Mouse (Mus musculus) adrenal gland, adult 2 months (tissue): ENCODE measurements around the gene Plxnd1. TPM values are rescaled to one million over a fixed set of nuclear protein-coding genes. Genes with fewer than 3 reads are reported as not detected.

ENCODE experiments used
- DNase-seq: peaks from one replicate; pipeline ENCODE4 v3.0.0; 2021
- polyA plus RNA-seq: library from polyadenylated mRNA; depleted of rRNA; stranded (reverse); fragments of >200 nt; gene quantifications from 2 replicates; pipeline ENCODE4 v1.2.3, GENCODE M21; 2012
- total RNA-seq, 2 experiments: library from RNA; stranded (reverse); gene quantifications; 2 replicates each; pipeline ENCODE4 v1.2.3; 2021

Plxnd1 gene
- total and polyA plus RNA-seq, 3 experiments = 168 to 279 (median 181) TPM

DNA sequence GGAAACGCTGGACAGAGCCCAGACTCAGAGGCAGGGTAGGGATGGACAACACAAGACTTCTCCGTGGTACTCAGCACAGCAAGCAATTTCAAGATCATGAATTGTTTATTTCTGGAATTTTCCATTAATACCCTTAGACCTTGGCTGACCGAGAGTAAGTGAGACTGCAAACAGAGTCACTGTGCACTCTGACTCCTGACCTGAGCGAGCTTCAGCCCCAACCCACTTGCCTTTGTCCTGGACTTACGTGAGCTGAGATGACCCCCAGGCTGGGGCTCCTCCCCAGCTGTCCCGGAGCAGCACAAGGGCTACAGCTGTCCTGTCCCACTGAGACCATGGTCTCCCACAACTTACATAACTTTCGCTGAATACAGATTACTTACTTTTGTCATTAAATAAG, 11.9 kb downstream of the Plxnd1 start:
- peak; percentile 57 for DNase-seq

DNA sequence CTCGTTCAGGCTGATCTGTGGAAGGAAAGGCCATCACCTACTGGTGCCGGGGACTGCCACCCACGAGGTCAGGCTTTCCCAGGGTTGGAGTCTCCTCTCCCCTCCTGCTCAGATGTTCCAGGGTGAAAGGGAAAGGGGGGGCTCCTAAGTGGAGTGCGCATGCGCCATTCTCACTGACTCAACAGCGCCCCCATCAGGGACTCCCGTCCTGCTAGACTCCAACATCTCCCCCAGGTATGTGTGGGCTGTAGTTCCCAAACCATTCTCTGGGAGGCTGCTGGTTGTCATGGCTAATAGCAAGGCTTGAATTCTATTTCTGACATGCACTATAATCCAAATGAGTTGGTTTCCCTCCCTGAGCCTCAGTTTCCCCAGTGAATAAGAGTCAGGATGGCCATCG, 16.2 kb downstream of the Plxnd1 start:
- DNase-seq = no peak

DNA sequence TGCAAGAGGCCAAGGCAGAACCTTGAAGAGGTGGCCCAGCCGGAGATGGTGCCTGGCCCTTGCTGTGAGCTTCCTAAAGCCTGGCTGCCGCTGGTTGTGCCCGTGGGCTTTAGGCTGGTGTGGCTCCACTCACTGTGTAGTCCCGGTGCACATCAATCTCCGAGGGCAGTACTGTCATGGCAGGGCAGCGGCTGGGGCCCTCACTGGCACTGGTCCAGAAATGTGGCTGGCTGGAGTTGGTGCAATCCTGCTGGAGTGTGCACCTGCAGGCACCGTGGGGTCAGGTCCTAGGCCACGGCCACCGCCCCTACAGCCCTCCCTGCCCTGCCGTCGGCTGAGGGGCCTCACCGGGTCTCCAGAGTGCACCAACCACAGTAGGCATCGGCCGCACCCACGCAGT, 17.0 kb downstream of the Plxnd1 start:
- DNase-seq = no peak

DNA sequence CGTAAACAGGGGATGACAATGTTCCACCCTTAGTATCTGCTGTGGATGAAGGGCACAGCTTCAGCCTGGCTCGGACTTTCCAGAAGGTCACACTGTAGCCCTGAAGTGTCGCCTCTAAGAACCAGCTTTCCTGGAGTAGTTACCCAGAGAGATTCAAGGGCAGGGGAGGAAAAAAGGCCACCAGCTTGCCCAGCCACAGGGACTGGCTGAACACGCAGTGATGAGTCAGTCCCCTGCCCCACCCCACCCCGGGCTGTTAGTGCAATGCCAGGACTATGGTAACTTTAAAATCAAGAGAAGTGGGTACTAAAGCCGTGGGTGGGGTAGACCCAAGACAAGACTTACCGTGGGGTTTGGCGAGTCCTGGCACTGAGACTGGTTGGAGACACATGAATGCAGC, 19.2 kb downstream of the Plxnd1 start:
- DNase-seq = peak; percentile 88

DNA sequence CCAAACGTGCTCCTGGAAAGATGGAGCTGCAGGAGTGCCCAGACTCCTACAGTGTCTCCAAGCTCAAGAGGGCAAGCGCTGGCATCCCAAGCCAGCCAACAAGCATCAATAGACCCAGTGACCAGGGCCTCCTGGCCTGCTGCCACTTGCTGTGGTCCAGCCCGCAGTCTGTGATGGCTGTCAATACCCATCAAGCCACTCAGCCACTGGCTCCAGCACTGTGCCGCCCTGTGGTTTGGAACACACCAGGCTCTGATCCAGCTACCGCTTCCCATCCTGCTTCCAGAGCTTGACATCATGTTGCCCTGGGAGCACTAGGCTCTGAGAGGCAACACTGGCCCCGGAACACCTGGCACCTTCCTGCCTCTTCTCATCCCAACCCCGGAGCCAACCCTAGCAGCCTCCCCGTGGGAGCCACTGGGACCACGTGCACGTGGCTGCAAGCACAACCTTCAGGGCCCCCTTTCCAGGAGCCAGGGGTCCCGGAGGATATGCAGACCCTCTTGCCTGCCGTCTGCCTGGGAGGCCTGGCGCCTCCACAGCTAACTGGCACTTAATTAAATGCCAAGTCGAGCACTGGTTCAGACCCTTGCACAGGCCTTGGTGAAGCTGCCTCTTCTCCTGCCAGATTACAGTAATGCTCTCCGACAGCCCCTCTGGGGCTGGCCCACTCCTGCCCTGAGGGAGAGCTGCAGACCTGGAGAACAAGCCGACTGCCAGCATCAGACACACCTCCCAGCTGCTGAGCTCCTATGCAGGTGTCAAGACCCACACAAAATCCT, 20.7 kb downstream of the Plxnd1 start:
- no peak for DNase-seq

DNA sequence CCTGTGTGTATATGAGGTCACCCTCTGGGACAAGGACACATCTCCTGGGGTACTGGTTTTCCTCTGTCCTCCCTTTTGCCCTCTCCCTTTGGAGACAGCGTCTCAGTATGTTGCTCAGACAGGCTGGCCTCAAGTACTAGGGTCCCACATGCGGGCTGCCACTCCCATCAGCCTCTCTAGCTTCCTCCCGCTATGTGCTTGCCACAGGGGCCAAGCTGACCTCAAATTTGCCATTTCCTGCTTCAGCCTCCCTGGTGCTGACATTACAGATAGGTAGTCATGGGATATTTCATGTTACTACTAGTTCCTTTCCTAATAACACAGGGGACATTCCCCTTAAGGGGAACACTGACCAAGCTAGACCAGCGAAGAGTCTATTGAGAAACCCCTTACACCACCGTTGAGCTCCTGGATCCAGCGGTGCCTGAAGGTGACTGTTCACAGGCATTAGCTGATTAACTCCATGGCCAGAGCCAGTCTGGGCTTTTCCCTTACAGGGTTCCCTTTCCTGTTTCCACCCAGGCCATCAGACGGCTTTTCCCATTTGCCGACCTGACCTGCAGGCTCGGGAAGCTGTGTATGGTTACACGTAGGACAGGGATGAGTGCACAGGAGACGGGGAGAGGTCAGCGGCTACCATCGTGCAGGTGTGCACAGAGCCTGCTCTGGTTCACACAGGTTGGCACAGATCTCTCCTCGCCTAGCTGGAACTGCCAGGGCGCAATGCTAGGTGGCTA, 21.5 kb downstream of the Plxnd1 start:
- DNase-seq = no peak

DNA sequence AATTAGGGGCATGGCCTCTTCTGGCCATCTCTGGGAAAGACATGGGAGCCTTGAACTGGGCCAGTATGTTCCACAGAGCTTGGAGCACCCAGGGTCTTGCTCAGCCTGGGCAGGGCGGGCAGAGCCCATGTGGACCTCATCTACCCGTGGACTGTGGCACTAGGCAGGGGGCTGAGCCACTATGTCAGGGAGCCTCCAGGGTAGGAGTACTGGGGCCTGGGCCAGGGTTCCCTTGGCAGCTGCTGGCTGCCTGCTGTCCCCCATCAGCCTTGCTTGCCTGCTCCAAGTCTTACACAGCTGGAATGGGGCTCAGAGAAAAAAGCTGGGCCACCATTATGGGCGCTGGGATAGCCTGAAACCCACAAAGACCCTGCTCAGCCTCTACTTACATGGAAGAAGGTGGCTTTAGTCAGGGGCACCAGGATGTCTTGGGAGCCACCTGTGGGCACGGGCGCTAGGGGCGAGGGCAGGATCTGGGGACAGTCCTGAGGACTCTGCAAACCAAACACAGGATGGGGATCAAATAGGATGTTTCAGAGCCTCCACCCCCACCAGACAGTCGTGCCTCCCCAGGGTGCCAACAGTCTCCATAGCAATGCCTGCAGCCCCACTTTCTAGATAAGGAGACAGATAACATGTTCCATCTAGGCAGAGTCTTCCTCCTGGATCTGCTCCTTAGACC, 22.6 kb downstream of the Plxnd1 start:
- DNase-seq = no peak

DNA sequence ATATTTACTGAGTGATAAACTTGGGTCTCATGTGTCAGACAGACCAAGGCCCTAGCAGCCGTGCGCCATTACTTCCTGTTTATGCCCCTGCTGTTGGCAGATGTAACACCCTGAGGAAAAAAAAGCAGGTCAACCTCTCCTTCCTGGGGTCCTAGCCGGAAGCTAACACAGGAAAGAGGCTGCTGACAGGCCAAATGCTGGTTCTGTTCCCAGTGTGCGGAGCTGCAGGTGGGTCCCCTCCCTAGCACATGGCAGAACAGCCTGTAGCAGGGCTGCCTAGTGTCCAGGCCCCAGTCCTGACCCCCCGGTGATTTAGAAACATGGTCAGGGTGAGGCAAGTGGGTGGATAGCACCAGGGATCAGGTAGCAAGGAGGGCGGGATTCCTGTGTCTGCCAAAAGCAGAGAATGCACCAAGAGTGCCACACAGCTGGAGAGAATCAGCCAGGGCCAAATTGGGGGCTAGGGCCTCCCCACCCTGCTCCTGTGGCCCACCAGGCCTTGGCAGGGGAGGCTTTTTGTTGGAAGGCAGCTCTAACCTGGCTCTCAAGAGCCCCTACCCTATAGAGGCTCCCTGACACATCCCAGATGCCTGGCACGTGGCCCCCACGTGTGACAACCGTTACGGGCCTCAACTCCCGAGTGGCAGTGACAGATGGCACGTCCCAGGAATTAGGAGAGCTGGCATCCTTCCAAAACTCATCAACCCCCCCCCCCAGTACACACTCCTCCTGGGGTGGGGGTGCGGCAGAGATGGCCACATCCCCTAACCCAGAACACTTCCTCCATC, 23.3 kb downstream of the Plxnd1 start:
- no peak for DNase-seq

DNA sequence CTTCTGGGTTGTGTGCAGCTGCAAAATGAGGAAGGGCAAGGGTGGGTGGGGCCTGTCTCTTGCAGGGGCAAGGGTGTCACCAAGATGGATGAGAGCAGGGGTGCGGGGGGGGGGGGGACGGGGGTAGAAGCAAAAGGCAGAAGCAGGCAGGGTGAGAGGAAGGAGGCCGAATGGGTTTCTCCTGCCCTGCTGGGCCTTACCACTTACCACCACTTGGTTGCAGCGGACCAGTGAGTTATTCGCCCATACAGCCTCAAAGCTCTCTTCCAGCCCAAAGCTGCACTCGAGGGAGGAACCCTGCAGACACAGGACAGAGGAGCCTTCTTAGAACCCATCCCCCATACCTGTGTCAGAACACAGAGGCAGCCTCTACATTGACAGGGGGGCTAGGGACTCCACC, 24.9 kb downstream of the Plxnd1 start:
- DNase-seq = no peak

DNA sequence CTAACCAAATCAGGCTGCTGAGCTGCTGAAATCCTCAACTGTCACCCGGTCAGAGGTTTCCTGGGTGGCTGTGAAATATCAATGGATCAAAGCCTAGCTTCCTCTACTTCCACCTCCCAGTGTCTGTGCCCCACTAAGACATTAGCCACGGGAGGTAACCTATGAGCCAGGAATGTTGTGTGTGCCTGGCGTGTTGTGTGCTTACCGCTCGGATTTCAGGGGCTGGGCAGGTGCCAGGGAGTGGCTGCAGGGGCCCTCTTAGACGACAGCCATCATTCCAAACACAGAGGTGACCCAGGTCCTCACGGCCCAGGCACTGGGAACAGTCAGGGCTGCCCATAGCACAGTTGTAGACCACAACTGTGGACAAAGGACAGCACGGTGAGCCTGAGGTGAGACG, 25.7 kb downstream of the Plxnd1 start:
- DNase-seq = no peak

DNA sequence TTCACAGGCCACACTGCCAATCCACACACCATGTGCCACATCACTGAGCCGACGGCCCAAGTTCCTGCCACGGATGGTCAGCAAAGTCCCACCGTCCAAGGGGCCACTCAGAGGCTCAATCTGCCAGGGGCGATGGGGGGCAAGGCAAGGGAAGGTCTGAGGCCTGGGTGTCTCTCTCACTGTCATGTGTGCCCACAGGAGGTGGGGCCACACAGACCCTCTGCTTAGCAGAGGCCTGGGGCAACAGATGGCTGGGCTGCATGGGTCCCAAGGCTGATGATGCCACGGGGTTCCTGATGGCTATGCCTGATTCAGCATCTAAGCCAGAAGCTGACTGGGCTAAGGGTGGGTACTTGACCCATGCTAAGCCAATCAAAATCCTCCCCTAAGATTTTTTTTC, 26.1 kb downstream of the Plxnd1 start:
- no peak for DNase-seq

DNA sequence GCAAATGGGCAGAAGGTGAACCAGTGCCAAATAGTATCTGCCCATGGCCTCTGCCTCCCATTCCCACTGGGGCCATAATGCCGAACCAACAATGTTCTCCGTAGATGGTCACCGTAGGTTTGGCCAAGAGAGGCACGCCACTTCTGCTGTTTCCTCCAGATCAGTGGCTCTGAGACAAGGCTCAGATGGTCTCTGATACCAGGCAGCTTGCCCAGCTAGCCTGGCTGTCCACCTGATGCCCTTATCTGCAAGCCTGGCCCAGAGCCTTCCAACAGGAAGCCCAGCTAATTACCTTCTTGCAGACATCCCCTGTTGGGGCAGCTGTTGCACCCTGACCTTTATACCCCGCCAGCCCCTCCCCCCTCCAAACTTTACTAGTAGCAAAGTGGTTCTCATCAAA, 26.7 kb downstream of the Plxnd1 start:
- DNase-seq = no peak

DNA sequence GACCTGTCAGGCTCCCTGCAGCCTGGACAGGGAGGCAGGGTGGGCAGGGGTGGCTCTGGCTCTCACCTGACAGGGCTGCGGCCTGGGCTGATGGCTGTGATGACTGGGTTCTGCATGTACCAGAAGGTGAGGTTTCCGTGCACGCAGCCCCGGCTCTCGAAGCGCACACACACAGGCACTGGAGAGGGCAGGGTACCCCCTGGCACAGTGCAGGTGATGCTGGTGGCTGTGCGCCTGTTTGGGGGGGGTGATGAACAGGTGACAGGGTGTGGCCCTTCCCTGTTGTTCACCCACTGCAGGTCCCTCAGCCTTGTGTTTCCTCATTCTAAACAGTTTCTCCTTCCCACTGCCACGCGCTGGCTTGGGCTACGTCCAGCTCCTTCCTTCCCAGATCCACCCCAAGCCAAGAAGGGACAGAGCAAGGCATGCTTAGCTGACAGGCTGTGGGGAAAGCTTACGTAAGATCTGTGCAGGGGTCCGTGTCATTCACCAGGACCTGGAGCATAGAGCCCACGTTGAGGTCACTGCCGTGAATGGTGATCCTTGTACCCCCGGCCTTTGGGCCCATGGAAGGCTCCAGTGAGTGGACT, 27.4 kb downstream of the Plxnd1 start:
- DNase-seq = no peak

DNA sequence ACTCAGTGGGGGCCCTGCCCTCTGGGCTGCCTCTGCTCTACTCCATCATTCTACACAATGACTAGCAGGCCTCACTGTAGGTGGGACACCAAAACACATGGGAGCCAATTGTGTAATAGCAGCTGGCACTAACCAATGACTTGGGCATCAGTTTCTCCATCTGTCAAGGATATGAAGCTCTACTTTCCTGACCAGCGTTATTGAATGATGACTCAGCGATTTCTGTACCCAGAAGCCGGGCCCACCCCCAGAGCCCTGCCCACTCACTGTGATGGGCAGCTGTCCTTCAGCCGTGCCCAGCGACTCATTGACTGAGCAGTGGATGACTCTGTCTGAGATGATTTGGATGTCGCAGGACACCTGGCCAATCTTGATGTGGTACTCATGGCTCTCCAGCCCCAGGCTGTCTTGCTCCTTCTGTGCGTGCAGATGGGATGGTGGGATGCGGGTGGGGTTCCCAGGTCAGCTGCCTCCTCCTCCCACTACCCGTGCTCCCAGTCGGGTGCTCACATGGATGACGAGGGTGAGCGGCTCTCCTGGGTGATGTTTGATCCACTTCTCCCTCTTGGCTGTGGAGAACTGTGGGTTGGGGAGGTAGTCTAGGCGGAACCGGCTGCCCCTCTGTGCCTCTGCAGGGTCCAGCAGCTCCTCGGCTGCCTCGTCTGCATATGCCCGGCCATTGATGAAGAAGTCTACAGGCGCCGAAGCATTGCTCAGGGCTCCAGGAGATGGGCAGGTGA, 28.4 kb downstream of the Plxnd1 start:
- no peak for DNase-seq

DNA sequence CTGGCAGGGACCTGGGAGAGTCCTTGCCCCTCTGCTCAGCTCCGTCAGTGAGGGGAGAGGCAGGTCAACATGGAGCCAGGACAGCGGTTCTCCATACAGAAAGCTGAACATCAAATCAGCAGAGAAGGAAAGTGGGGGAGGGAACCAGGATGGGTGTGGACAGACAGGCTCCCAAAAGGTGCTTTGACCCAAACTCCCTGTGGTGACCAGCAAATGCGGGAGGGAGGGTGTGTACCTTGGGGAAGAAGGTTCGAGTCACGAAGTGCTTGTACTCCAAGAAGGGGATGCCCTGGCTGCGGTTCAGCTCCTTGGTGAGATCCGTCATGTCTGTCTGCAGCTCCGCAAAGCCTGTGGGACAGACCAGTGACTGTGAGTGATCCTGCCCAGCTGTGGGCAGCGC, 31.1 kb downstream of the Plxnd1 start:
- DNase-seq = no peak

DNA sequence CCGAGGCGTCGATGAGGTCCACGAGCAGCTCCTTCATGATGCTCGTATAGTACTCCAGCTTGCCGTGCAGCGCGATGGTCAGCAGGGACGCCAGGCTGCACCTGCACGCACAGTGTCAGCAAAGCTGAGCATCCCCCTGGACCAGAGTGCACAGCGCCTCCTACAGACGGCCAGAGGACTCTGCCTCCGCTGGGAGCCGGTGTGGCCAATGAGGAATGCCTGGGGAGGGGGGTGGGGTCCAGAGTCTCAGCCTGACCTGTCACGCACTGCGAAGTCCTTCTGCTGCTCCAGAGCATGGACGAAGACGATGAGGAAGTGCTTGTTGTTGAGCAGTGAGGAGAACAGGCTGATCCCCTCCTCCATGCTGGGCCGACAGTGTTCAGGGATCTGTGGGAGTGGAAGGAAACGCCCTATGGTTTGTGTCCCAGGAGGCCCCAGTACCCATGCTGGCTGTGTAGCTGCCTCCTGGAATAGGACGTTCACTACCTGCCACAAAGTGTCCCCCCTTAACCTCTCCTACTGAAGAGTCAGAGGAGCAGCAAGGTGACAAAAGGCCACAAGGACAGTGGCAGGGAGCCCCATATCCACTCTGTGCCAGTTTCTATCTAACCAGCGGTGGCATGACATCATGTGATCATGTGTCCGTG, 32.2 kb downstream of the Plxnd1 start:
- DNase-seq = no peak

DNA sequence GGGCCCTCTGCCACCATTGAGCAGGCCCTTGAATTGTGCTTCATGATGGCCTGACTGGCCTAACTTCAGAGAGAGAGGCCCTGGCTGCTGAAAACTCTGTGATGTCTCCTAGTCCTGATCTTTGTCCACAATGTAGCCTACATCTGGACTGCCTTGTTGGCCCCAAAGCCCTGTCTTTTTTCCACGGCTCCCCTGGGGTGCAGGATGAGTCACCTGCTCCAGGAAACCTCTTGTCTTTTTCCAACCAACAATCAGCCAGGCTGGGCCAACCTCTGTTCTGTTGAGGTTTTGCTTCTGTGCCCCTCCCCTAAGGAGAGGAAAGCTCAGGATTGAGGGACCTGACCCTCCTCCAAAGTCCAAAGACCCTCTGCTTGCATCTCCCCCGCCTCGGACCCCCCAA, 33.1 kb downstream of the Plxnd1 start:
- no peak for DNase-seq

DNA sequence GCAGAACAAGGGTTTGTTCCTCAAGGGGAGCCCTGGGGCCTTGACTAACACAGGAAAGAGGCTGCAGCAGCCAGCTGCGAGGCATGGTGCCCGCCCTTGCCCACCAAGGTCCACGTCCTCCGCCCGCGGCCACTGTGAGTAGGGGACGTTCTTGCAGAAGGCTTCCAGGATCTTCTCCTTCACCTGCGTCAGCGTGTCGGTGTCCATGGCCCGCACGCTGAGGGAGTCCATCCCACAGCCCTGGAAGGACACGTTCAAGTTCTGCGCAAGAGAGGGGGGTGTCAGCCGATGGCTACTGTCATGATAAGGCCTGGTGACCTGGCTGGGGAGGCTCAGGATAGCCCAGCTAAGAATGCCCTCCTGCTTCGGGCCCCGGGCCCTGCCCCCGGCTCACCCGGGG, 34.5 kb downstream of the Plxnd1 start:
- DNase-seq = no peak

DNA sequence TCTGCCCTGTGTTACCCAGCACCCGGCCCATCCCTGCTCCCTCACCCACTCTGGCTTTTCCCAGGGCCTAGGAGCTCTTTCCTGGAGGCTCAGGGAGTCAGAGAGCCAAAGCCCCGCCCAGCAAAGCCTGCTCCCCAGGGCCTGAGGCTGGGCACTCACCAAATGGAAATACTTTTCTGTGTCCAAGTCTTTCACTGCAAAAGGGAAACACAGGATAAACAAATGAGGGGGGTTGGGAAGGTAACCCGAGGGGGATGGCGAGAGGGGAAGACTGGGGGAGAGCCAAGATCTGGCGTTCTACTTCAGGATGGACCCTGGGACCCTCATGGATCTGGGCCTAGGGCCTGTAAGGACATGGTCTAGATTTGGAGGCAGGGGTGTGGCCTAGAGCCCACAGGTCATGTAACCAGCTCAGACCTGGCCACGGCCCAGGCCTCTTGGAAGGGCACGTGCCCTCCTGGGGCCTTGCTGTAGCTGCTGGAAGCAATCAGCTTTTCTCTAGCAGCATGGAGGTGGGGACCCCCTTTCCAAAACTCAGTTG, 35.6 kb downstream of the Plxnd1 start:
- DNase-seq = peak; percentile 90

DNA sequence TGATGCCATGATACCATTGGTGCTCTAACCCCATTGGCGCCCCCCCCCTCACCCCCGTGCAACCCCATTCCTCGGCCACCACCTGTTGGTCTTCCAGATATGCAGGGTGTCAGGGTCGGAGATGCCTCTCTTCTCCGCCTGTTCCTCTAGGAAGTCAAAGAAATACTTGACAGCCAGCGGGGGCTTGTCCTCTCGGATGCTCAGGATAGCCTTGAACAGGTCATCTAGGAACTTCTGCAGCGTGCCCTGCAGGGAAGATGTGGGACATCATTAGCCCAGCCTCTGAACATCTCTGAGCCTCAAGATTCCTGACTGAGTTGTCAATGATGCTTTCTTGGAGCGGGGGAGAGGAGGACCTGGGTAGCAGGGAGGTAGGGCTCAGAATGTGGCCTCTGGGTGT, 36.4 kb downstream of the Plxnd1 start:
- no peak for DNase-seq
